Comparison of ENCODE assay signal across 8 mouse cellular contexts in the genomic region with DNA sequence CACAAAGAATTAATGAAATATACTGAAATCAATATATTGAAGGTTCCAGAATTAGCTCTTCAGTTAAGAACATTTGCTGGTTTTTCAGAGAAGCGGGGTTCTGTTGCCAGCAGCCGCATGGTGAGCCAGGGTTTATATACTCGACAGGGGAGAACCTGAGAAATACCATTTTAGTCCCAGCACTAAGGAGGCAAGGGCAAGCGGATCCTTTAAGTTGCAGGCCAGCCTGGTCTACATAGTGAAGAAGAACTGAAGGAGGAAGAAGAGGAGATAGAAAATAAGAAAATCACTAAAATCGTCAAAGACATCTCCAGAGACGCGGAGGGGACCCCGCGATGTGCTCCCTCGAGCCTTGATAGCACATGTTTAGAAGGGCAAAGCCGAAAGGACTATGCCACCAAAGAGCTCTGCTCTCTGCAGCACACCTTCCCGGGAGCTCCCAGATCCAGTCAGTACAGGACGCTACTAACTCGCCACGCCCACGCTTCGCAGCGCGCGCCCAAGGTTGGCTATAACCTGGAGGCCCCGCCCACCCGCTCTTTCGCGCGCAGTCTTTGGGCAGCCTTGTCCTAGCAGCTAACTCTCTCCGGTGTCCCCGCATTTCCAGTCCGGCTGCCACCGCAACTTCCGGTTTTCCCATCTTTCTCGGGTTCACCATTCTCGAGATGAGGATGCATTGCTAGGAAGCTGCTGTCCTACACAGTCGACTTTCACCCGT. TPM values are rescaled to one million over a fixed set of nuclear protein-coding genes. Genes with fewer than 3 reads are reported as not detected.
A peak's percentile ranks its signal among the peaks of the same experiment; 100 is the strongest.
DNase-seq lines count a peak whose midpoint lies in the region; ATAC-seq lines count a peak whose summit lies in the region.

No protein-coding gene starts in this region.

- H3K9me3 ChIP-seq in heart, embryonic 14.5 days (ENCODE audit: control insufficient read depth, low read length): no peaks in the 10 kb centered on the region
- H3K9me3 ChIP-seq in liver, embryonic 13.5 days (replicated peaks): no peaks in the 10 kb centered on the region
- no peaks in the 10 kb centered on the region for H3K9me3 ChIP-seq in stomach, embryonic 16.5 days (replicated peaks; ENCODE audit: control insufficient read depth, low read length)

- H3K9ac ChIP-seq in heart, embryonic 14.5 days (ENCODE audit: low read length): peak overlapping the region; percentile 71
- peak overlapping the region; percentile 57 for H3K9ac ChIP-seq in liver, embryonic 13.5 days
- H3K9ac ChIP-seq in stomach, embryonic 16.5 days (ENCODE audit: low read length): peak overlapping the region; percentile 79

- peak; percentile 91 for DNase-seq in c-Kit-negative CD71-positive TER-119-positive erythroid progenitor cells, embryonic 14.5 days (ENCODE audit: low read depth, low spot score)
- peak; percentile 63 for DNase-seq in fibroblast of lung, adult 2 months (ENCODE audit: low read depth)
- peak; percentile 98 for DNase-seq in kidney, postnatal 14 days
- peak; percentile 95 for DNase-seq in liver, embryonic 13.5 days
- peak; percentile 99 for DNase-seq in neural tube, embryonic 10.5 days (ENCODE audit: extremely low spot score, low spot score)

- no peaks in the 10 kb centered on the region for H3K36me3 ChIP-seq in heart, embryonic 14.5 days (ENCODE audit: control insufficient read depth, insufficient read depth, low read length)
- H3K36me3 ChIP-seq in liver, embryonic 13.5 days: no peaks in the 10 kb centered on the region
- no peaks in the 10 kb centered on the region for H3K36me3 ChIP-seq in stomach, embryonic 16.5 days (ENCODE audit: control insufficient read depth, insufficient read depth, low read length)

- no peaks in the 10 kb centered on the region for H3K27me3 ChIP-seq in heart, embryonic 14.5 days (ENCODE audit: control insufficient read depth, insufficient read depth, low read length)
- no peaks in the 10 kb centered on the region for H3K27me3 ChIP-seq in liver, embryonic 13.5 days
- H3K27me3 ChIP-seq in stomach, embryonic 16.5 days (ENCODE audit: control insufficient read depth, insufficient read depth, low read length): no peaks in the 10 kb centered on the region

- H3K27ac ChIP-seq in heart, embryonic 14.5 days (replicated peaks in 1 of 2; ENCODE audit: control insufficient read depth in 1 of 2, insufficient read depth in 1 of 2, low read depth in 2 of 2, low read length in 2 of 2): peak overlapping the region; percentile 48 to 79
- H3K27ac ChIP-seq in liver, embryonic 13.5 days: peak overlapping the region; percentile 35; the same call in 1 of the 2 replicates
- peak overlapping the region; percentile 73 for H3K27ac ChIP-seq in stomach, embryonic 16.5 days (ENCODE audit: low read length)

- H3K4me3 ChIP-seq in heart, embryonic 14.5 days (ENCODE audit: control insufficient read depth in 1 of 2, insufficient read depth in 1 of 2, low read depth in 1 of 2, low read length in 2 of 2): peak overlapping the region; percentile 43 to 66
- H3K4me3 ChIP-seq in liver, embryonic 13.5 days (replicated peaks): peak overlapping the region; percentile 64
- peak overlapping the region; percentile 59 for H3K4me3 ChIP-seq in stomach, embryonic 16.5 days (replicated peaks; ENCODE audit: low read length)

- H3K4me2 ChIP-seq in heart, embryonic 14.5 days (ENCODE audit: low read length): peak overlapping the region; percentile 89
- peak overlapping the region; percentile 76 for H3K4me2 ChIP-seq in liver, embryonic 13.5 days
- H3K4me2 ChIP-seq in stomach, embryonic 16.5 days (ENCODE audit: low read depth, low read length): peak overlapping the region; percentile 79

- peaks cover 0 to 3% of the 10 kb centered on the region in 2 experiments; a peak in 1 of 4 replicates for H3K4me1 ChIP-seq in heart, embryonic 14.5 days (ENCODE audit: control insufficient read depth in 2 of 2, insufficient read depth in 2 of 2, low read length in 2 of 2)
- H3K4me1 ChIP-seq in liver, embryonic 13.5 days (replicated peaks): peaks cover 14% of the 10 kb centered on the region
- H3K4me1 ChIP-seq in stomach, embryonic 16.5 days (ENCODE audit: control insufficient read depth, insufficient read depth, low read length): peaks cover 3% of the 10 kb centered on the region; the same call in 1 of the 2 replicates

- peak; percentile 98 for ATAC-seq in CD4-positive, CD25-positive, alpha-beta regulatory T cell, adult 4 months
- peak; percentile 95 for ATAC-seq in heart, embryonic 14.5 days (ENCODE audit: insufficient number of reproducible peaks, insufficient read depth, low FRiP score, low read depth)
- peak; percentile 100 for ATAC-seq in liver, embryonic 13.5 days (ENCODE audit: low read depth)
- ATAC-seq in stomach, embryonic 16.5 days (ENCODE audit: insufficient read depth, low FRiP score): peak; percentile 99

- 8% methylated on average over 34 of the region's 34 CpGs for WGBS in heart, embryonic 14.5 days
- 7% methylated on average over 34 of the region's 34 CpGs for WGBS in liver, embryonic 13.5 days (ENCODE audit: insufficient replicate concordance)
- WGBS in stomach, embryonic 16.5 days: 7% methylated on average over 34 of the region's 34 CpGs

RNA-seq across cellular contexts. Expression of a gene that starts 6.9 kb away (rescaled TPM):
- polyA plus RNA-seq in CD4-positive, CD25-positive, alpha-beta regulatory T cell, adult 4 months (2017; shearing (Covaris generic)): under 1 TPM in 1 of 2 experiments, not detected in 1; 0.38 TPM
- polyA plus RNA-seq in heart, embryonic 14.5 days (2014; fragmentation: Nextera tagmentation; extraction: Ambion mirVana): 7.0 and 8.9 TPM in 2 replicates
- 1.2 and 1.6 TPM in 2 replicates for polyA plus RNA-seq in liver, embryonic 13.5 days (2015; fragmentation: Nextera tagmentation; extraction: Ambion mirVana)
- polyA plus RNA-seq in stomach, embryonic 16.5 days (2015; fragmentation: Nextera tagmentation; extraction: Ambion mirVana): 11.5 and 11.8 TPM in 2 replicates

RNA-seq across cellular contexts. Expression of a gene that starts 8.3 kb away (rescaled TPM):
- polyA plus RNA-seq in CD4-positive, CD25-positive, alpha-beta regulatory T cell, adult 4 months (2017; shearing (Covaris generic)): 1 to 10 TPM; 2.2 to 2.9 TPM
- polyA plus RNA-seq in heart, embryonic 14.5 days (2014; fragmentation: Nextera tagmentation; extraction: Ambion mirVana): not detected in 2 replicates
- polyA plus RNA-seq in liver, embryonic 13.5 days (2015; fragmentation: Nextera tagmentation; extraction: Ambion mirVana): not detected in 2 replicates
- 0.15 TPM in 1 of 2 replicates, not detected in the other for polyA plus RNA-seq in stomach, embryonic 16.5 days (2015; fragmentation: Nextera tagmentation; extraction: Ambion mirVana)

RNA-seq across cellular contexts. Expression of a gene that starts 28.3 kb away (rescaled TPM):
- polyA plus RNA-seq in CD4-positive, CD25-positive, alpha-beta regulatory T cell, adult 4 months (2017; shearing (Covaris generic)): 1 to 10 TPM; 3.4 to 4.3 TPM
- 13.8 and 14.0 TPM in 2 replicates for polyA plus RNA-seq in heart, embryonic 14.5 days (2014; fragmentation: Nextera tagmentation; extraction: Ambion mirVana)
- 5.5 and 6.5 TPM in 2 replicates for polyA plus RNA-seq in liver, embryonic 13.5 days (2015; fragmentation: Nextera tagmentation; extraction: Ambion mirVana)
- 15.1 and 17.2 TPM in 2 replicates for polyA plus RNA-seq in stomach, embryonic 16.5 days (2015; fragmentation: Nextera tagmentation; extraction: Ambion mirVana)

RNA-seq across cellular contexts. Expression of a gene that starts 52.7 kb away (rescaled TPM):
- 1 to 10 TPM in 1 of 2 experiments, under 1 TPM in 1; 0.42 to 1.6 TPM for polyA plus RNA-seq in CD4-positive, CD25-positive, alpha-beta regulatory T cell, adult 4 months (2017; shearing (Covaris generic))
- polyA plus RNA-seq in heart, embryonic 14.5 days (2014; fragmentation: Nextera tagmentation; extraction: Ambion mirVana): 0.26 and 0.70 TPM in 2 replicates
- polyA plus RNA-seq in liver, embryonic 13.5 days (2015; fragmentation: Nextera tagmentation; extraction: Ambion mirVana): 0.14 and 0.15 TPM in 2 replicates
- polyA plus RNA-seq in stomach, embryonic 16.5 days (2015; fragmentation: Nextera tagmentation; extraction: Ambion mirVana): 0.74 and 0.79 TPM in 2 replicates

Comparison
In these comparisons a context has a peak if more than half of its experiments do, and no peak if none do; other contexts are left out.
1. Peak in every context shown above with its lines: DNase-seq, ATAC-seq, H3K4me3 ChIP-seq and H3K27ac ChIP-seq.